Mouse (Mus musculus): Measurements from ENCODE around the gene Tmem116.

Gene Tmem116

DNA sequence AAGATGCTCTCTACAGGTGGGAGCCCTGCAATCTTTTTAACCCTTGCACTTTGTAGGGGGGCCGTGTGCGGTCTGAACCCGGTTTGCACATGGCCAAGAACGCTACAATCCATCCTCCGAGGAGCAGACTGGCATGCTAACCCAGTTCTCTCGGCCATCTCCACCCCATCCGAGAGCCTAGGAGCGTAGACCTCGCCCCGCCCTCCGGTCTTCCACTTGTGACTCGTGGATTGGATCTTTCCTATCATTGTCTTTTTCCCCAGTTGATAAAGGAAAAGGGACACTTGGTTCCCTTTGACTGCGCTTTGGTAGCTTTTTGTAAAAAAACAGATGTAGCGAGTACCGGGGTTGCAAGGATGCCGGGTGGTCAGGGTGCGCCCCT is at the start of gene Tmem116:
Gene Tmem116 (plus strand): TSS at position 250 of the 382 bp plus-strand sequence.
- peak; percentile 79 for DNase-seq (ENCODE audit: low read depth, low spot score)

DNA sequence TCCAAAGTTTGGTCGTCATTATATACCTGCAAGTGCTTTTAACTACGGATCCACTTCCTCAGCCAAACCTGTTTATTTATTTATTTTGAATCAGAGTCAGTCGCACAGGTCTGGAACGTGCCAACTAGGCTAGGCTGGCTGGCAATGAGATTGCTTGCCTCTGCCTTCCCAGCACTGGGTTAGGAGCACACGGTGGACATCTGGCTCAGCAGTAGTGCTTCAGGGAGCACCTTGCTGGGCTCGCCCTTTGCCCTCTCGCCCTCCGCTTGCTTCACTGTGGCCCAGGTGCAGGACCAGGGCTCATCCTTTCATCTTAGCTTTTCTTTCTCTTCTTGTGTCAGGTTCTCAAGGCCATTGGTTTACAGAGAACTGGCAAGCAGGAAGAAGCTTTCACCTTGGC is 43.8 kb upstream of the Tmem116 start:
- DNase-seq (ENCODE audit: low read depth, low spot score), result no peak

DNA sequence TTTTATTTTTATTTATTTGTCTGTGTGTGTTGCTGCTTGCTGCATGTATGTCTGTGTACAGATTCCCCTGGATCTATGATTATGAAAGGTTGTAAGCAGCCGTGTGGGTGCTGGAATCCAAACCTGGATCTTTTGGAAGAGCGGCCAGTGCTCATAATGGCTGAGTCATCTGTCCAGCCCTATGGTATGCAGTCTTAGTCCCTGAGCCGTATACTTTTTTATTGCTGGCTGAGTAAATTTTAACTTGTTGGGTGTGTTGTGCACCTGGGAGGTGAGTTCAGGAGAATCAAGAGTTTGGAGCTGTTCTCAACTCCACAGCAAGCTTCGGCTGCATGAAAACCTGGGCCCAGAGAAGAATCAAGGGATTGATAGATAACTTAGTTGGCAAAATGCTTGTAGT is 40.7 kb upstream of the Tmem116 start:
- no peak for DNase-seq (ENCODE audit: low read depth, low spot score)

DNA sequence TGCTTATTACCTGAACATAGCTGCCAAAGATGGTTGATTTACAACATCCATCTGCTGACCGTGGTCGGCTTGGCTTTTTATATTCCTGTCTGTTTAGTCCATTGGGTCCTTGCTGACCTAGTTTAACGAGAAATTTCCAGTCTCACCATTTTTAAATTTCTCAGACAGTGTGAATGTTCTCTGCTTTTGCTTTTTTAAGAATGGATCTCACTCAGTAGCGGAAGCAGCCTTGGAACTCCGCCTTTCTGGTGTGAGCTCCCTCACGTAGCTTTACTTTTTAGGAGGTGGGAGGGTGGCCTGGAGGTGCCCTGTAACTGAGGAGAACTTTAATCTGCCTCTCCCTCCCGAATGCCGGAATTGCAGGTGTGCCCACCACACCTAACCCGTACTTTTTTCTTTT is 31.0 kb upstream of the Tmem116 start:
- no peak for DNase-seq (ENCODE audit: low read depth, low spot score)

DNA sequence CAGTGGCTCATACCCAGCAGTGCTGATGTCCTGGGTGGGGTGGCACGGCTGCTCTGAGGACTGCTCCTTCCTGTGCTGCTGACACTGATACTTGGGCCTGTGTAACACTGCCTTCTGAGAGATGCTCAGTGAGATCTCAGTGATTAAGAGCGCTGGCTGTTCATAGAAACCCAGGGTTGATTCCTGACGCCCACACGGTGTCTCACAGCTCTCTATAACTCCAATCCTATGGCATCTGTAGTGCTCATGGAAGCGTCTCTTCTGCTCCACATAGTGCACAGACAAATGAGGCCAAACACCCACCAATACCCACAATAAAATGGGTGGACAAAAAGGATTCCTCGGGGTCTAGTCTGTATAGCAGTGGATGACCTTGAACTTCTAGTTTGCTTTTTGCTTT is 28.9 kb upstream of the Tmem116 start:
- no peak for DNase-seq (ENCODE audit: low read depth, low spot score)

- DNase-seq (ENCODE audit: low read depth, low spot score), result no peak
Measured at GRCm38 (mm10) chr5:121423297-121423696, 28.4 kb upstream of the Tmem116 start.

DNA sequence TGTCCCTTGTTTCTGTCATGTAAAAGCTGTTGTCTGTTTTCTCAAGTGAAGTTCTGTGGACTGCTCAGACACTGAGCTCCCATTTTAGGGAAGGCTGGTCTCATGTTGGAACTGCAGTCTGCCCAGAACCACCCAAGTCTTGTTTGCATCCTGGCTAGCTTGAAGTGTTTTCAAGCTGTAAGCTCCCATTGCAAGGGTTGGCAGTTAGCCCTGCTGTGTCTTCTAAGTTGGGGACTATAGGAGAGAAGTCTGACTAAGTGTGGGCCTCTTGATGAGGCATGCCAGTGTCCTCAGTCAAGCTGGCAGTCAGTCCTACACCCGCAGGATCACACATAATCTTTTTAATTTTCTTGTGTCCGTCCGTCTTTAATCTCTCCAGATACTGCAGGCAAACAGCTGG is 22.7 kb upstream of the Tmem116 start:
- no peak for DNase-seq (ENCODE audit: low read depth, low spot score)

DNA sequence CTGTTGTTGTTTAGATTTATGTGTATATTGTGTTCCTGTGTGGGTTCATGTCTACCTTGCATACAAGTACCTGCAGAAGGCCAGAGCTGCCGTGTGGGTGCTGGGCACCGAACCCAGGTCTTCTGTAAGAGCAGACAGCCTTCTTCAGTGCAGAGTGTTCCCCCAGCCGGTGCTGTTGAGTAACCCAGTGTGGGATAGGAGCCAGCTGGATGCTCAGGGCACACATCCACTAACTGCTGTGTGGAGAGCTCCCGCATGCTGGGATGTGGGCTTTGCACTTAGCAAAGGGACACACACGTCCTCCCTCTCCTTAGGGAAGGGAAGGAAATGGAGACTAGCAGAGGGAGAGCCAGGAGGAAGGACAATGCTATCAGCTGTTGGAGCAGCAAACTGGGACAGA is 13.6 kb upstream of the Tmem116 start:
- DNase-seq (ENCODE audit: low read depth, low spot score), result no peak

- DNase-seq (ENCODE audit: low read depth, low spot score), result peak; percentile 30
Measured at GRCm38 (mm10) chr5:121438756-121439155, 12.9 kb upstream of the Tmem116 start.

- peak; percentile 81 for DNase-seq (ENCODE audit: low read depth, low spot score)
Measured at GRCm38 (mm10) chr5:121443548-121443947, 8.1 kb upstream of the Tmem116 start.

DNA sequence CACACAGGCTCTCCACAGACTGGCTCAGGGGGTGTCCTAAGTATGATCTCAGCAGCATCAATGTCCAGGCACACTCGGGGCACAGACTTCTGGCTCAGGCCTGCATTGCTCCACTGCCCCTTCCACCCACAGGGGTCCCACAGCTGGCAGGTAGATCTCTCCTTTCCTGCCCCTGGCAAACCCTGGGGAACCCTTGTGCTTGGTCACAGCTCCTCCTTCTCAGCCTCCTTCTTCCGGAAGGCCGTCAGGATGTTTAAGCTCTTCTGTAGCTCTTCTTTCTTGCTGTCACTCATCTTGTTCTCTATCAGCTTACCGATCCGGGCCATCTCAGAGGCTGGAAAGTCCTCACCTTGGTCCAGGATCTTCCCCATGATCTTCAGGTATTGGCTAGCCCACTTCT is 6.8 kb upstream of the Tmem116 start:
- DNase-seq (ENCODE audit: low read depth, low spot score), result no peak

DNA sequence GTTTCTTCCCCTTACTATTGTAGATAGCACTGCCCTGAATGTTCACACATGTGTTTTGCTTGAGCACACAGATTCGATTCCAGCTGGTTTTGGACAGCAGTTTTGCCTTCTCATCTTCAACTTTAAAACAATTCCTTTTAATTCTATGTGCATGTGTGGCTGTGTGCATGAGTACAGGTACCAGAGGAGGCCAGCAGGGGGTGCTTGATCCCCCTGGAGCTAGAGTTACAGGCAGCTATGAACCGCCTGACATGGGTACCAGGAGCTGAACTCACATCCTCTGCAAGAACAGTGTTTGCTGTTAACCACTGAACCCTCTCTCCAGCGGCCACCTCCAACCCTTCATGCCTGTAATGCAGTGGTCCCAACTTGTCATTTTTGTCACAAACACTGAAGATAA is 3.2 kb upstream of the Tmem116 start:
- DNase-seq (ENCODE audit: low read depth, low spot score), result peak; percentile 78

- DNase-seq (ENCODE audit: low read depth, low spot score), result peak; percentile 90
Measured at GRCm38 (mm10) chr5:121449976-121450375, 1.7 kb upstream of the Tmem116 start.

GRCm38 (mm10) chr5:121450476-121450875 is 1.2 kb upstream of the Tmem116 start:
- no peak for DNase-seq (ENCODE audit: low read depth, low spot score)

DNA sequence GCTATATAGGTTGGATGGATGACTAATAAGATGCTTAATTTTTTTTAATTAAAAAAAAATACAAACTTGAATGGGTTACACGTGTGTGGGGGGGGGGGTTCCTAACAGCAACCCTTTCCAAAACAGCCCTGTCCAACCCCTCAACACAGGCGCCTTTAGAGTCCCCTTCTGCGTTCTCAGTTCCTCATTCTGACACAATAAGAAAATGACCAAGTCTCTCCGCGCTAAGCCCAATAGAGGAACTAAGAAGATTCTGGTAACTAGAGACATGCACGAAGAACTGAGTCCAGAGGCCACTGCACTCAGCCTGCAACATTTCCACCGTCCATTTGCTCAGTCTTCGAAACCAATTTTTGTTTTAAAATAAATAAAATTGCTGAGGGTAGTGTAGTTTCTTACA is 490 bp upstream of the Tmem116 start:
- no peak for DNase-seq (ENCODE audit: low read depth, low spot score)

- peak; percentile 93 for DNase-seq (ENCODE audit: low read depth, low spot score)
Measured at GRCm38 (mm10) chr5:121452026-121452869, 555 bp downstream of the Tmem116 start, which contains the start of gene Erp29. Gene Erp29 (minus strand): TSS chr5:121452506.

DNA sequence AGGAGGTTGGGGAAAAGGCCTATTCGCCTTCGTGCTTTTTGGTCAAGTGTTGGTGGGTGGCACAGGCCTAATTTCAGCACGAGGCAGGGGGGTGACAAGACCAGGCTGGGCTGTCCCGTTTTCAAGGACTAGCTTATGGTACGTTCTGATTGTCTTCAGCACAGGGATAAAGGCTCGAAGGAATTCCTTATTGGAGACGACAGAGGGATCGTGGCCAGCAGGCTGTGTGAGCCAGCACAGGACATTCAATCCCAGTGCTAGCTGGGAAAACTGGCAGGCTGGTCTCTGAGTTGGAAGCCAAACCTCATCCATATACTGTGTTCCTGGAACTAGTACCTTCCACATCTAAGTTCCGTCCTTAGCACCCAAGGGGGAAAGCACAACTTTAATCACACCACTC is 1.2 kb downstream of the Tmem116 start:
- DNase-seq (ENCODE audit: low read depth, low spot score), result no peak

- no peak for DNase-seq (ENCODE audit: low read depth, low spot score)
Measured at GRCm38 (mm10) chr5:121453743-121454502, 2.2 kb downstream of the Tmem116 start.

- DNase-seq (ENCODE audit: low read depth, low spot score), result peak; percentile 48
Measured at GRCm38 (mm10) chr5:121454503-121454782, 2.8 kb downstream of the Tmem116 start.

- DNase-seq (ENCODE audit: low read depth, low spot score), result no peak
Measured at GRCm38 (mm10) chr5:121455510-121456265, 4.0 kb downstream of the Tmem116 start.

DNA sequence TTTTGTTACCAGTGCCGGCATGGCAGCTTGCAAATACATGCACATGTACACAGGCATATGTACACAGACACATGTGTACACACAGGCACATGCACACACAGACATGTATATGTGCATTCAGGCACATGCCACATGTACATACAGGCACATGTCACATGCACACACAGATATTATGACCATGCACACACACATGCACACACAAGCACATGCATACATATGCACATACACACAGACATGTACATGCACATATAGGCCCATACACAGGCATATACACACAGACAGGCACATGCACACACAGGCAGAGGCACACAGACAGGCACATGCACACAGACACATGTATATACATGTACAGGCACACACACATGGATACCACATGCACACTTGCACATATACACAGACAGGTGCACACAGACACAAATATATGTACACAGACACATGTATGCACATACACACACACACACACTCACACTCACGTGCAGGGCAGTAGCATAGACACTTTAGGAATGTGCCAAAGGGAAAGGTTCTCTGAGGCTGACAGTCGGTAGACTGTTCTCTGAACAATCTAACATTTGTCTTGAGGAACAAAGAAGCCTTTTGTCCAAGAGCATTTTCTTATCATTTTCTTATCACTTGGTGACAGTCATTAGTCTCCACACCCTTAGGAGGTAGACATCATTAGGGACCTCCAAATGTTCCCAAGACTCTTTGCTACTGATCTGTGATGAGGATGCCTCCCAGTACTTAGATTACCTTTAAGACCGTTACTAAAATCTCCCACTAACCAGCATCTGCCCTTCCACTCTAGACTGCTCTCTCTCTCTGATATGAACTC is 9.9 kb downstream of the Tmem116 start:
- DNase-seq (ENCODE audit: low read depth, low spot score), result no peak

DNA sequence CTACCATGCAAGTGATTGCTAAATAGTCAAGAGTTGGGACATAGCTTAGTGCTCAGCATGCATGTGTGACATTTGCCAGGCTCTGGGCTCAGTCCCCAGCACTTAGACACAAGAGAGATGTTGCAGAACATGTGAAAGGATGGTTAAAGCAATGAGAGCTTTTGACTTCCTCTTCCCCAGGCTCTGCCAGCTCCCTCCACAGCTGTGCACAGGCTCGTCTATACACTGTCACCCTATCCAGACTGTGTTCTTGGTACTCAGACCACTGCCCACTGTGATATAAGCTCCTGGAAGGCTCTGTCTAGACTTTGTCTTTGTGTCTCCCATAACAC is 10.4 kb downstream of the Tmem116 start:
- DNase-seq (ENCODE audit: low read depth, low spot score), result no peak
